Mouse (Mus musculus) heart, postnatal 0 days (tissue): ENCODE measurements around the gene Gatd1.

Experiments
- CTCF ChIP-seq: IDR thresholded peaks from 2 replicates; pipeline ENCODE4 v1.5.1; 2016; ENCODE audit warnings: antibody characterized with exemption, control low read depth, low read depth
- EP300 ChIP-seq: IDR thresholded peaks from 2 replicates; pipeline ENCODE4 v1.6.1; 2016; ENCODE audit warnings: antibody characterized with exemption, low read depth

- no peak for TF ChIP-seq EP300
- TF ChIP-seq CTCF, result no peak
Measured at GRCm38 (mm10) chr7:141462333-141462821, 48.4 kb upstream of the Gatd1 start.
